Mouse (Mus musculus): Measurements from ENCODE around the gene Wscd2. TPM values are rescaled to one million over a fixed set of nuclear protein-coding genes. Genes with fewer than 3 reads are reported as not detected.
"Not testable (repeated sequence)": the region's sequence is repeated elsewhere in the genome, so short reads cannot be mapped to it uniquely, and the experiment has no call there.

Gene Wscd2
- polyA plus RNA-seq, 1 experiment, result 28.9 TPM

DNA sequence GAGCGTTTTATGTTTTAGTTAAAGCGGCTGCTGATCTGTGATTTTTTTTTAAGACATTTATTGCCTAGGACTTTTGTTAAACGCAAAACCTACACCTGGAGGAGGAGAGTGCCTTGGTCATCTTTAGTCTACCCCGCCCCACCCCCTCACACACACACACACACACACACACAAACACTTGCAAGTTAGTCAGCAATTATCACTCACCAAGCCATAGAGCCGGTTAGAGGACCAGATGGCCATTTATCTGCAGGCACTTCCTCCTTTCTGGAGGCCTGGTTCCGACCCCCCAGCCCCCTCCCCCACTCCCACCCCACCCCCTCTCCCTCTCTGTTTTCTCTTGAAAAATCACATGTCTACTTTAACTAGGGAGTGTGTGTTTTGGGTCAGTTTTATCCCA, 94.3 kb downstream of the Wscd2 start:
- no peak for TF ChIP-seq CTCF (IDR thresholded peaks at IDR 0.05; ENCODE audit: extremely low read depth, insufficient read depth, low read length)
- no peak for TF ChIP-seq POLR2A (IDR thresholded peaks at IDR 0.05; ENCODE audit: extremely low read depth, insufficient read depth, low read length)
- Histone ChIP-seq H3K4me1 (ENCODE audit: control insufficient read depth, insufficient read depth, low read length) (peaks cover 1% of the 10 kb centered on the region), H3K27ac (ENCODE audit: insufficient read depth, low read length) (no peak overlapping the region)

DNA sequence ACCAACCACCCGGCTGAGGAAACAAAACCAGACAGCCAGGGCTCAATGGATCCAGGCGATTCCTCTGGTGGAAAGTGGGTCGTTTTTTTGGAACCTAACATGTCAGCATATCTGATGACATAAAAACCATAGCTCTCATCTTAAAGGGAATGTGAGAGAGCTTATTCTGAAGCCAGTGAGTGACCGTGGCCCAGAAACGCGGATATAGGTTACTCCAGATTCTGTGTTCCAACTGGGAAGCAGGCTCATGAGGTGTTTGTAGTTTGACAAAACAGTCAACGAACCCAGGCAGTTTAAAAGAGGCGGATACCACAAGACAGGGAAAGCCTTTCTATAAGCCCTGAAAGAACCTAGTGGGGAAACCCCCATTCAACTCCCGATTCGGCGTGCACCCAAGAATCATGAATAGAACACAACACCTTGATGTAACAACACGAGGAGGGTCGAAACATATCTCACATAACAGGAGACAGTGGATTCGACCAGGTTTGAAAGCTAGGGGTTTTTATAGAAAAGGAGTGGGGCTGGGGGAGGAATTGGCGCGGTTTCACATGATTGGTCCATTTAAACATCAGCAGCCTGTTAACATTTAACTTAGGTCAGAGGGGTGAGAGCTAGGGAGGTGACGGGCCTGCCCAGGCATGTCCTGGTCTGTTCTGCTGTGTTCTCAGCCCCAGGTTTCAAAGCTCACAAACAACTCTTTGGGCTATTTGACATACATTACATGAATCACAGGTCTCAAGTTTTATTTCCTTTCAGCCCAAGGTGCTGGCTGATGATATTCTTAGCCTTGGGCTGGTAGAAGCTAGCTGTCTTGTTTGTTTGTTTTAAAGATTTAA, 95.7 kb downstream of the Wscd2 start:
- H3K4me1 ChIP-seq (ENCODE audit: control insufficient read depth, insufficient read depth, low read length); H3K27ac ChIP-seq (ENCODE audit: insufficient read depth, low read length); H3K4me3 ChIP-seq (ENCODE audit: insufficient read depth, low read length): not testable (repeated sequence)

More for the DNA sequence above, 94.3 kb downstream of the Wscd2 start:
- H3K4me3 ChIP-seq (ENCODE audit: insufficient read depth, low read length), result no peak overlapping the region

DNA sequence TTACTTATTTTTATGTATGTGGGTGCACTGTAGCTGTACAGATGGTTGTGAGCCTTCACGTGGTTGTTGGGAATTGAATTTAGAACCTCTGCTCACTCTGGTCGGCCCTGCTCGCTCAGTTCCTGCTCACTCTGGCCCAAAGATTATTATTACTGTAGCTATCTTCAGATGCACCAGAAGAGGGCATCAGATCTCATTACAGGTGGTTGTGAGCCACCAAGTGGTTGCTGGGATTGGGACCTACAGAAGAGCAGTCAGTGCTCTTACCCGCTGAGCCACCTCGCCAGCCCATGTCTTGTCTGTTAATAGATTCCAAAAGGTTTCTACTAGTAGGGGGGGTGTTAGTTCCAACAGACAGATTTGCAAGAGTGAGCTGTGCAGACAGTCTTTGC, 96.3 kb downstream of the Wscd2 start:
- not testable (repeated sequence) for H3K4me3 ChIP-seq (ENCODE audit: insufficient read depth, low read length); H3K4me1 ChIP-seq (ENCODE audit: control insufficient read depth, insufficient read depth, low read length); H3K27ac ChIP-seq (ENCODE audit: insufficient read depth, low read length)
- peak; percentile 28; the same call in 1 of the 2 replicates for TF ChIP-seq CTCF (IDR thresholded peaks at IDR 0.05; ENCODE audit: extremely low read depth, insufficient read depth, low read length)

DNA sequence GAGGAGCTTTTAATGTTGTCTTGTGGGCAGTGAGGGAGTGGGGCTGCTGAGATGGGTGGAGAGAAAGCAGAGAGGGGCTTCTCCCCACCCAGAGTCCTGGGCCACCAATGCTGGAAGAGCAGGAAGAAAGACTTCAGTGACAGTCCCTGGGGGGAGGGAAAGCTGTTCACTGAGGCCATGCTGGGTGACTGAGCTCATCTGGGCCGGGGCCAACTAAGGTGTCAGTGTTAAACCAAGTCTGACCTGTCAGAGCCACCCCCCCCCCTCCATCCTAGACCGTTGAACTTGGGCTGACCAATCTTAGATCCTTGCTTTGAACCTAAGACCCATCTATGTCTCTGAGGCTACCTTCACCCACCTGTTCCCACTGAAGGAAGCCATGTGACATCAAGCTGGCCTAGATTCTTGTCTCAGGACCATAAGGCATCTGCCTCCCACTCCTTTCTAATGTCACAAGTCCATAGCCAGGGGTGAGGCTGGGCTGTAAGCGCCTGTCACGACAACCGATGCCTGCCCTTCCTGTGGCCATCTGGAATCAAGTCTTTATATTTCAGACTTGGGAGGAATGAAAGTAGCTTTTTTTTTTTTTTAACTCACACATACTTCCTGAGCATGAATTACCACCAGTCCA, 100.0 kb downstream of the Wscd2 start:
- TF ChIP-seq POLR2A (IDR thresholded peaks at IDR 0.05; ENCODE audit: extremely low read depth, insufficient read depth, low read length) (no peak), CTCF (IDR thresholded peaks at IDR 0.05; ENCODE audit: extremely low read depth, insufficient read depth, low read length) (no peak)
- H3K27ac ChIP-seq (ENCODE audit: insufficient read depth, low read length), result 0 out of 2 replicates have a peak overlapping the region, but pooled peaks have one; percentile 51

DNA sequence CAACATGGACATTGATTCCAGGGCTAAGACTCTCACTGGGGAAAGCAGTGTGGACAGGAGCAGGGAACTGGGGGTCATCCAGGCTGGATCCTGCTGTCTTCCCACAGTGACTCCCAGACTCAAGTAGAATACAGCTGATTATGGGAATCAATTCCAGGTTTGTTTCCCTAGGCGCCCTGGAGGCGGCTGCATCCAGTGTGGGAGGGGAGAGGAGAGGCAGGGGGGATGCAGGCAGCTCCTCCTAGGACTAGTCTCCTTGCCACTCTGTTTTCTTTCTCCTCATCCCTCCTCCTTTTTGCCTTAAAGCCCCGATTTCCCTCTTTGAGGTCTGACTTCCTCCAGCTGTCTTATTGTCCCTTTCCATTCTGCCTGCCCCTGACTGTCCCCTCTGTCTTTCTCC, 101.0 kb downstream of the Wscd2 start:
- TF ChIP-seq POLR2A (IDR thresholded peaks at IDR 0.05; ENCODE audit: extremely low read depth, insufficient read depth, low read length) (no peak), CTCF (IDR thresholded peaks at IDR 0.05; ENCODE audit: extremely low read depth, insufficient read depth, low read length) (no peak)
- no peak overlapping the region for H3K4me3 ChIP-seq (ENCODE audit: insufficient read depth, low read length)
- peaks cover 18% of the 10 kb centered on the region for H3K4me1 ChIP-seq (ENCODE audit: control insufficient read depth, insufficient read depth, low read length)

More for the DNA sequence above, 100.0 kb downstream of the Wscd2 start:
- H3K4me3 ChIP-seq (ENCODE audit: insufficient read depth, low read length), result no peak overlapping the region
- peaks cover 17% of the 10 kb centered on the region for H3K4me1 ChIP-seq (ENCODE audit: control insufficient read depth, insufficient read depth, low read length)

DNA sequence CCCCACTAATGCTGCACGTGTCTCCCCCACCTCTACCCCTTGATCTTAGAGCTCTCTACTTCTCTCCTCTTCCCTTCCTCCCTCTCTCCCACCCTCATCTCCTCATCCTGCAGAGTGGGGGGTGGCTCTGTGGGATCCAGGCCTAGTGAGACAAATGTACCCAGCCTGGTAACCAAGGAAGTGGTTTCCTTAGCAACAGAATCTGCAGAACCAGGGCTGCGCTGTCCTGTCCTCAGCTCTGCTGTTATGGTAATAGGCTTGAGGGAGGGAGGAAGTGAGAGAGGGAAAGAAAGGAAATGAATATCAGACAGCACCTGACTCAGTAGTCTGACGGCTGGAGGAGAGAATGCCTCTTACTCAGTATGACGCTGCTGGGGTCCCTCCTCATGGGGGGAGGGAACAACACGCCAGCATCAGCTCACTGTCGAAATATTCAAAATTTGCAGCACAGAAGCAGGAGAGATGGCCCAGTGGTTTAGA, 101.7 kb downstream of the Wscd2 start:
- Histone ChIP-seq H3K4me1 (ENCODE audit: control insufficient read depth, insufficient read depth, low read length) (peaks cover 18% of the 10 kb centered on the region), H3K27ac (ENCODE audit: insufficient read depth, low read length) (peak overlapping the region; percentile 88), H3K4me3 (ENCODE audit: insufficient read depth, low read length) (no peak overlapping the region)
- no peak for TF ChIP-seq CTCF (IDR thresholded peaks at IDR 0.05; ENCODE audit: extremely low read depth, insufficient read depth, low read length)
- TF ChIP-seq POLR2A (IDR thresholded peaks at IDR 0.05; ENCODE audit: extremely low read depth, insufficient read depth, low read length), result no peak

More for the DNA sequence above, 101.0 kb downstream of the Wscd2 start:
- peak overlapping the region; percentile 86 for H3K27ac ChIP-seq (ENCODE audit: insufficient read depth, low read length)

DNA sequence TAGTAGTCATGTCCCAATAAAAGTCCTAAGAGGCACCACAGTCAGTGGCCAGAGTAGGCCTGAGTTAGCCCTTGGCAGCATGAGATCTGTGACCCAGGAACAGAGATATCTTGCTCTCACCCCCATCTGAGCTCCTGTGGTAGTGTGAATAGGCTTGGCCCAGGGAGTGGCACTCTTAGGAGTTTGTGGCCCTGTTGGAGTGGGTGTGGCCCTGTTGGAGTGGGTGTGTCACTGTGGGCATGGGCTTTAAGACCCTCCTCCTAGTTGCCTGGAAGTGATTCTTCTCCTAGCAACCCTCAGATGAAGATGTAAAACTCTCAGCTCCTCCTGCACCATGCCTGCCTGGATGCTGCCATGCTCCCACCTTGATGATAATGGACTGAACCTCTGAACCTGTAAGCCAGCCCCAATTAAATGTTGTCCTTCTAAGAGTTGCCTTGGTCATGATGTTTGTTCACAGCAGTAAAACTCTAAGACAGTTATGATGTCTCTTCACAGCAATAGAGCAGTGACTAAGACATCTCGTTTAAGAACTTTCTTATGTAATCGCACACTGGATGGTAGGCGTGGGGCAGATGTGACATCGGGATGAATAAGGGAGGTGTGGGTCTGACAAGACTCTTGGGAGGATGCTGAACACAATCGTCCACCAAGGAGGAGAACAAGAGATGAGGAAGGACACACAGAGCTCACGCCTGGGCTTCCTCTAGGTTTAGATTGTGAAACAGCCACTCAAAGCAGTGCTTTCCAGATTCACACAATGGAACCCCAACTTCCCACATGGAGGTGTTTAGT, 104.0 kb downstream of the Wscd2 start:
- TF ChIP-seq POLR2A (IDR thresholded peaks at IDR 0.05; ENCODE audit: extremely low read depth, insufficient read depth, low read length), result 0 out of 2 replicates have a peak, but pooled peaks have one; percentile 13
- no peak for TF ChIP-seq CTCF (IDR thresholded peaks at IDR 0.05; ENCODE audit: extremely low read depth, insufficient read depth, low read length)
- peaks cover 18% of the 10 kb centered on the region for H3K4me1 ChIP-seq (ENCODE audit: control insufficient read depth, insufficient read depth, low read length)
- H3K27ac ChIP-seq (ENCODE audit: insufficient read depth, low read length), result peak overlapping the region; percentile 81
- H3K4me3 ChIP-seq (ENCODE audit: insufficient read depth, low read length), result no peak overlapping the region

DNA sequence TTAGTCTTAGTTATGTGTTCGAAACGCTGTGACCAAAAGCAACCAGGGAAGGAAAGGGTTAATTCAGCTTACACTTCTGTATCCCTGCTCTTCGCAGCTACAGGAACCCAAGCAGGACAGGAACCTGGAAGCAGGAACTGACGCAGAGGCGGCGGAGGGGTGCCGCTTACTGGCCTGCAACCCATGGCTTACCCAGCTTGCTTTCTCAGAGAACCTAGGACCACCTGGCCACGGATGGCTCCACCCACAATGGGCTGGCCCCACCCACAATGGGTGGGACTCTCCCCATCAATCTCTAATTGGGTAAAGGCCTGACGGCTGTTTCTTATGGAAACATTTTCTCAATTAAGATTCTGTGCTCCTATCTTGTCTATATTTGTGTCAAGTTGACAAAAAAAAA, 106.1 kb downstream of the Wscd2 start:
- Histone ChIP-seq H3K4me1 (ENCODE audit: control insufficient read depth, insufficient read depth, low read length) (peaks cover 14% of the 10 kb centered on the region), H3K27ac (ENCODE audit: insufficient read depth, low read length) (no peak overlapping the region), H3K4me3 (ENCODE audit: insufficient read depth, low read length) (no peak overlapping the region)
- TF ChIP-seq POLR2A (IDR thresholded peaks at IDR 0.05; ENCODE audit: extremely low read depth, insufficient read depth, low read length) (no peak), CTCF (IDR thresholded peaks at IDR 0.05; ENCODE audit: extremely low read depth, insufficient read depth, low read length) (no peak)

DNA sequence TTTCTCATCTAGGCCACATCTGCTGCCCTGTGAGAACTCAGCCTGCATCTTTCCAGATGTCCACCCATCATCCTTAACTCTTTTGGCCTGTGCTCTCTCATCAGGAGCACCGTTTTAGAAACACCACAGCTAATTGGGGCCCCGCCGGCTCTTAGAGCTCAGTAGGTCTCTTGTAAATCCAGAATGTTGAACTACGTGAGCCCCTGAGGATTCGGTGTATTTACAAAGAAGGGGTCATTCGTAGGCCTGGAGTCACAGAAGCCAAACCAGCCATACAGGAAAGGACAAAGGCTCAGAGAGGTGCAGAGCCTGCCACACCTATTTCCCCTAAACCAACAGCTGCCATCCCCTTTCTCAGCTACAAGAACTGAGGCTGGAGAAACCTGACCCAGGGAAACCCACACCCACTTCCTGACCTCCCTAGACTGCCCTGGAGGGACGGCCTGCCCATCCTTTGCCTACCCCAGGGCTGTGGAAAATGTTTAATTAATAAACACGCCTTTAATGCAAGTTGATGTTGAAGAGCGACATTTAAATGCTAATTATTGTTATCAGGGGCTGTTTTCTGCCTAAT, 106.7 kb downstream of the Wscd2 start:
- Histone ChIP-seq H3K27ac (ENCODE audit: insufficient read depth, low read length) (no peak overlapping the region), H3K4me3 (ENCODE audit: insufficient read depth, low read length) (no peak overlapping the region), H3K4me1 (ENCODE audit: control insufficient read depth, insufficient read depth, low read length) (peaks cover 11% of the 10 kb centered on the region)
- TF ChIP-seq POLR2A (IDR thresholded peaks at IDR 0.05; ENCODE audit: extremely low read depth, insufficient read depth, low read length), result no peak
- no peak for TF ChIP-seq CTCF (IDR thresholded peaks at IDR 0.05; ENCODE audit: extremely low read depth, insufficient read depth, low read length)
